Mouse (Mus musculus) mouse embryonic stem cell (cell line): ENCODE results near the gene Dazl.
"Not testable (repeated sequence)": the region's sequence is repeated elsewhere in the genome, so short reads cannot be mapped to it uniquely, and the experiment has no call there.

Experiments
- in situ Hi-C, 2 experiments: fragments of 300-500 bp; cut with MboI; formaldehyde crosslinking; loops; 1 replicate in 1 of 2; 3 replicates in 1 of 2; pipeline ENCODE4 v1.14.3; 2019 to 2020; ENCODE audit warnings: low sequenced_read_pairs in 2 of 2, low pct_unique_long_range_greater_than_20kb in 1 of 2, mixed read lengths in 1 of 2; ENCODE audit not compliant: unreplicated experiment in 1 of 2

The Dazl gene

GRCm38 (mm10) chr17:50298821-50299220 lies 5.4 kb upstream of the Dazl start:
- in situ Hi-C loops: no loop called here

DNA sequence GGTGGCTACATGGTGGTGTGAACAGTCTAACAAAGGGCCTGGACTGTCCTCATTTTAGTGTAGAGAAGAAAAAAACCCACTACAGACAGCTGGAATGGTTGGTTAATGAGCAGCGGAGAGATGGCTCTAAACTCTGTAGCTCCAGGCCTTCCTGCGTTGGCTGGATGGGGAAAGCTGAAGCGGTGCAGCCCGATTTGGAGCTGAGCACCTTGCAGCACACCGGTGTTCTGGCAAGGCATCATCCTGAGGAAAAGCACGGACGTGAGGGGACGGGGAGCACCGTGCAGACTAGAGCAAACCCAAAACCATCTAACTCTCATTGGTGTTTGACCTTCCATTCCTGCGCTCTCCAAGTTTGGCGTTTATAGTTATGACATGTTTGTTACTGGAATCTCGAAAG lies 1.3 kb upstream of the Dazl start:
- in situ Hi-C loops: no loop called here

DNA sequence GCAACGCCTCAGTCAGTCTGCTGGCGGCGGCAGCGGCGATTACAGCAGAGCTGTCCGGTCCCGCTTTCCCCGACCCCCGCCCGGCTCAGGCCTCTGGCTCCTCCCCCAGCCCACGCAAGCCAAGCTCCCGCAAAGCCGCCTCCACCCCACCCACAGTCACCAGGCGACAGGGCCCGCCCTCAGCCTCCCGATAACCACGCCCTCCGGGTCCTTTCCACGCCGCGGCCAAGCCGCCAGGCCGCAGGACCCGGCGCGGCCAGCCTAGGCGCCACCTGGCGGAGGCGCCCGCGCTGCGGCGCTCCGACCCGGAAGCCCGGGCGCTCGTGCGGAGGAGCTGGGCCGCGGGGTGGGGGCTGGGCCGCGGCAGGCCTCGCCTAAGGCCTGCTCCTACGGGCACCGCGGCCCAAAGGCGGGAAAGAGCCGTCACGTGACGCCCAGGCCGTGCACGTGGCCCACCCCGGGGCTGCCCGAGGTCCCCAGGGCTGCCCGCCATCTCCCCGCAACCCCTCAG lies 720 bp downstream of the Dazl start:
- in situ Hi-C loops: no loop called here

GRCm38 (mm10) chr17:50291485-50292200 lies 1.8 kb downstream of the Dazl start:
- in situ Hi-C loops: no loop called here

- in situ Hi-C loops: no loop called here
These were observed 8.6 kb downstream of the Dazl start for GRCm38 (mm10) chr17:50284845-50285244.

DNA sequence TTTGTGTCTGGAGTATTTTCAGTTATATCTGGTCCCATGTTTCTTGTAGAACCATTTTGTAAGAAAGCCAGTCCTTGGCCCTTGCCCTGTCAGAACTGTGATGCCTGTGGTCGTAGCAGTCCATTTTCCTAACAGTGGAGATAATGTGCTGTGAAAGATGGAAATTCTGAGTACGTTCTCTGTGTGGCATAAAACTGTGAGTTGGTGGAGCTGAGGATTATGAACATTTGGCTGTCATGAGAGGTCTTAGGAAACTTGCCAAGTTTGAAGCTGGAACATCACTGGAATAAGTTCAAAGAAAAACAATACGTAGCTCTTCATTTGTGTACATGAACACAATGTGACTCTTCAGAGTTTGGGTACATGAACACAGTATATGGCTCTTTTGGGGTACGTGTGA lies 31.8 kb downstream of the Dazl start:
- in situ Hi-C loops: not testable (repeated sequence)

DNA sequence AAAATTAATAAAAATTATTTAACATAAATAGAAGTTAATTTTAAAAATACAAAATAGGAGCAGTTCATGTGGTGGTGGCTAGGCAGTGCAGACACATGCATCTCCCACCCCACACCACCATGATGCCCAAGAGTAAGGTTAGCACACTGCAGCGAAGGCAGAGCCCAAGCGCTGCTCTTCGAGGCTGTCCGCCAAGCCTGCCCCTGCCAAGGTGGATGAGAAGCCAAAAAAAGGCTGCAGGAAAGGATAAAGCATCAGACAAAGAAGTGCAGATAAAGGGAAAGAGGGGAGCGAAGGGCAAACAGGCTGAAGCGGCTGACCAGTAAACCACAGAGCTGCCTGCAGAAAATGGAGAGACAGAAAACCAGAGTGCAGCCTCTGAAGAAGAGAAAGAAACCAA lies 32.6 kb downstream of the Dazl start:
- in situ Hi-C loops: no loop called here

DNA sequence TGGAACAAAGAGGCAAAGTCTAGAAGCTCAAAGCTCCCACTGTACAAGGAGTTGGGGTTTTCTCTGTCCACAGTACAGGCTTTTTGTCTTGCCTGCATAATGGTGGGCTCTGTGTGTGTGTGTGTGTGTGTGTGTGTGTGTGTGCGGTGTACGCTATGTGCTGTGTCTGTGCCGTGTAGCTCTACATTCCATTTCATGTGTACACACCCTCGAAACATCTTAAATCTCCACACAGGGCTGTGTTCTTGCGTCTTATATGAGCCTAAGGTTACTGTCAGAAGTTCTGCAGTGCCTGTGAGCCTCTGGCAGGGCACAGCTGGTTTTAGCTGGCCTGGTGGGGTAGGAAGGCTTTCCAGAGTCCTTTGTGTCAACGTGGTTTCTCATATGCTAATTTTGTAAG lies 46.8 kb downstream of the Dazl start:
- in situ Hi-C loops: no loop called here

DNA sequence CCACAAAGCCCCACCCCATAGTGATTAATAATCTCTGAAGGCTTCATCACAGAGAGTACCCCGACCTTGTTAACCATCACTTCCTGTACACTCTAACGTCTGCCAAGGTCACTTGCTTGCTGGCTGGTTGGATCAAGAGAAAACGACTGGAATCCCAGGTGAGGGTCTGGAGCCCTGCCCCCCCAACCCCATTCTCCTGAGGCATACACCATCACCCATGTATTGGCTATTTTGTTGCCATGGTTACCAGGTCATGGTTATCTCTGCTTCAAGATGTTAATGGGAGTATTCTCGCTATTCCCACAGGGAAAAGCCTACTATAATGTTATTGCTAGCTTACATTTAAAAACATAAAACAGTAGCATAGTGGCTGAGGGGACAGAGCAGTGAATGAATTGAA lies 48.8 kb downstream of the Dazl start:
- in situ Hi-C loops: no loop called here

DNA sequence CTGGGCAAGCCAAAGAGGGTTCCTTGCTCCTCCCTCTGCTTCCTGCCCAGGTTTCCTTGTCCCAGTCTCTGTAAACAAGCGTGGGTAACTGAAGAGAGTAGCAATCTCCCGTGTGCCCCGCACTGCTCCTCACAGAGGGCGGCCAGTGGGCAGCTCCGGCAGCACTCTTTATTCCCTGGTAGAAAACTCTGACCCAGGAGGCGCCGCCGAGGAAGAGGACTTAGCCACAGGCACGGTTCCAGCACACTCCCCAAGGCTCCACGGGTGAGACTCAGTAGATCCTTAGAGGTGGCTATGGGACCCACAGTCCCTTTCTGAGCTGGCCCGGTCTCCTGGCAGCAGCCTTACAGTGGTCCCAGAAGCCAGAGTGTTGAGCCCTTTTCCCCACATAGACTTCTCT lies 50.1 kb downstream of the Dazl start:
- in situ Hi-C loops: no loop called here

DNA sequence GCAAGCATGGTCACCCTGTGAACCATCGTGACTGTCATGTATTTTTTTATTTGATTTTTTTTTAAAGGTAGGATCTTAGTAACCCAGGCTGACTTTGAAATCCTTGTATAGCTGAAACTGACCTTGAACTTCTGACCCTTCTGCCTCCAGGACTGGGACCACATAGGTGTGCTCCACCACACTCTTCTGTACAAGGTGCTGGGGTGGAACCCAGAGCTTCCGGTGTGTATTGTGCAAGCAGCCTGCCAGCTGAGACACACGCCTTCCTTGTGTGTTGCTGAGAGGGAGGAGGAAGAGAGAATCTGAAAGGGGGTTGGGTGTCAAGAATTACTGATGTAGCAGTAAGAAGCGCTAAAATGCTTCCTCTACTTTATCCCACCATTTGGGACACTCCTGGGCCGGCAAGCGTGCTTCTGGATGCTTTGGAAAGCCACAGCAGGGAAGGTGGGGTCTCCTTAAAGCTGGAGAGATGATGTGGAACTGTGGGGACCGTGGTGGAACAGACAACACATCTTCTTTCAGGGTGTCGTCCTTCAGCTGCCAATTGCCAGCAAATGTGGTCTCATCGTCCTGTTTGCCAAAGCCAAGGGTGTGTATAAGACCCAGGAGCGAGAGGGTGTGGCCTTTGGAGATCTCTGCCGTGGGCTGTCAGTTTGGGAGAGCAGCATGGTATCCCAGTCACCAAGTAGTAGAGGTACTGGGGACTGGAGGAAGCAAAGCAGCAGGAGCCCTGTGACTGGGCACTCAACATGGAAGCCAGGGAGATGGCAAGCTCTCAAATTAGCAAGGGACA lies 55.4 kb downstream of the Dazl start:
- in situ Hi-C loops: loop anchor here (5.0 to 10.0 kb wide), 2 partner anchors 263 to 266 kb away; no protein-coding TSS in a partner anchor

DNA sequence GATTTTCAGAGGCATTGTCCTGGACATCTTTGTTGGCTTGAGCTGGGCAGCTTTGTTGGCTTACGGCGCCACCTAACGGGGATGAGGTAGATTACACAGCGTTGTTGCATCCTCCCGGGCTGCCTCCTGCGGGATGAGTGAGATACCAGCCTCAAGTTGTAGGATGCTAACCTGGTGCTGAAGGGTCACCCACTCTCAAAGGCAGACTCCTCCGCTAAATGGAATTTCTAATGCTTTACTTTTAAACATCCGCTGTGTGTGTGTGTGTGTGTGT lies 56.1 kb downstream of the Dazl start:
- in situ Hi-C loops: loop anchor here (5.0 to 10.0 kb wide), 2 partner anchors 263 to 265 kb away; no protein-coding TSS in a partner anchor

- in situ Hi-C loops: loop anchor here (5.0 to 10.0 kb wide), 2 partner anchors 262 to 265 kb away; no protein-coding TSS in a partner anchor
These were observed 56.6 kb downstream of the Dazl start for GRCm38 (mm10) chr17:50236702-50237435.

GRCm38 (mm10) chr17:50235943-50236701 lies 57.3 kb downstream of the Dazl start:
- in situ Hi-C loops: loop anchor here (5.0 to 10.0 kb wide), 2 partner anchors 261 to 264 kb away; no protein-coding TSS in a partner anchor

GRCm38 (mm10) chr17:50233956-50234355 lies 59.5 kb downstream of the Dazl start:
- in situ Hi-C loops: loop anchor here in 1 of 2 experiments (10.0 kb wide), 1 partner anchor 259 kb away; no protein-coding TSS in a partner anchor

GRCm38 (mm10) chr17:50232821-50233220 lies 60.6 kb downstream of the Dazl start:
- in situ Hi-C loops: loop anchor here in 1 of 2 experiments (10.0 kb wide), 1 partner anchor 258 kb away; no protein-coding TSS in a partner anchor

DNA sequence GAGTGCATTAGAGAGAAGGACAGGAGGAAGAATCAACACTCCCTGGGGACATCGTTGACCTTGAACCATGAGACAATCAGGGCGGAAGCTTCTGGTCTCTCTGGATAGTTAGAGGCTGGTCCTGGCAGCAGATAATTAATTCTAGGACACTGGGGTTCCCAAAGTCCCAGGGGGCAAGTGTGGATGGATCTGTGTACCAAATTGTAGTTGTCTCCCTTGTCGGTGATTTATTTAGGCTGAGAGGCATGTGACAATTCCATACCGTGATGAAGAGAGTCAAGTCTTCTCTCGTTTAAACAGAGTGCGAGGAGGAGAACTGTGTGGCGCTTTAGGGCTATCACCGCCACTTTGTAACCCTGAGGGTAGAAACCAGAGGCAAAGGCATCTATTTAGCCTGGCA lies 62.2 kb downstream of the Dazl start:
- in situ Hi-C loops: loop anchor here in 1 of 2 experiments (10.0 kb wide), 1 partner anchor 256 kb away; no protein-coding TSS in a partner anchor

- in situ Hi-C loops: no loop called here
These were observed 63.9 kb downstream of the Dazl start for GRCm38 (mm10) chr17:50229534-50229933.
